Mouse (Mus musculus) hindbrain, embryonic 12.5 days (tissue): ENCODE measurements around the gene Gm28510. TPM values are rescaled to one million over a fixed set of nuclear protein-coding genes. Genes with fewer than 3 reads are reported as not detected.
"Not testable (repeated sequence)": the region's sequence is repeated elsewhere in the genome, so short reads cannot be mapped to it uniquely, and the experiment has no call there.

Source experiments
- ATAC-seq: fragments of 200-750 bp; cut with Nextera tagmentation; 2 replicates; pipeline ENCODE4 v1.8.0; 2017; ENCODE audit warnings: moderate TSS enrichment; ENCODE audit not compliant: low FRiP score
- H3K27ac ChIP-seq: fragments of 300-500 bp; sonication (generic); 2 replicates; pipeline ENCODE4 v1.5.1; 2016; ENCODE audit warnings: mild to moderate bottlenecking
- H3K27me3 ChIP-seq: fragments of 300-500 bp; sonication (generic); 2 replicates; pipeline ENCODE4 v1.6.1; 2016; ENCODE audit warnings: mild to moderate bottlenecking
- H3K36me3 ChIP-seq: fragments of 300-500 bp; sonication (generic); 2 replicates; pipeline ENCODE4 v1.6.1; 2016; ENCODE audit warnings: mild to moderate bottlenecking
- H3K4me1 ChIP-seq: fragments of 300-500 bp; sonication (generic); 2 replicates; pipeline ENCODE4 v1.6.1; 2016
- H3K4me2 ChIP-seq: fragments of 300-500 bp; sonication (generic); replicated peaks from 2 replicates; pipeline ENCODE4 v1.6.1; 2016; ENCODE audit warnings: mild to moderate bottlenecking
- H3K4me3 ChIP-seq: fragments of 300-500 bp; sonication (generic); 2 replicates; pipeline ENCODE4 v1.5.1; 2016; ENCODE audit warnings: mild to moderate bottlenecking
- H3K9ac ChIP-seq: fragments of 300-500 bp; sonication (generic); 2 replicates; pipeline ENCODE4 v1.6.1; 2016; ENCODE audit warnings: mild to moderate bottlenecking, moderate library complexity
- H3K9me3 ChIP-seq: fragments of 300-500 bp; sonication (generic); replicated peaks from 2 replicates; pipeline ENCODE4 v1.6.1; 2016; ENCODE audit warnings: mild to moderate bottlenecking
- WGBS: fragments of 180-500 bp; shearing (Covaris S2); methylation state at CpG from one replicate; pipeline ENCODE4 v1.1.7; 2016; 5-methylcytosine and 5-hydroxymethylcytosine counted together
- polyA plus RNA-seq: library from polyadenylated mRNA; unstranded; fragments of >200 nt; fragmentation: Nextera tagmentation; extraction: Ambion mirVana; gene quantifications from 2 replicates; pipeline ENCODE4 v1.2.1, GENCODE M21; 2016

Gm28510 gene
- not detected in 2 replicates for polyA plus RNA-seq

- H3K27ac ChIP-seq, H3K4me3 ChIP-seq, H3K27me3 ChIP-seq, H3K4me1 ChIP-seq, H3K36me3 ChIP-seq, H3K9me3 ChIP-seq, H3K9ac ChIP-seq, H3K4me2 ChIP-seq, ATAC-seq: not testable (repeated sequence)
- no CpG with 5 or more reads among the region's 6 CpGs for WGBS
Observed at GRCm38 (mm10) chrY:10412437-10412836, at the start of gene Gm28510. Gm28510 (plus strand) TSS chrY:10412737.

Other genes with a start within 250 kb of the Gm28510 start
- gene Gm20834, start 88.1 kb upstream of the Gm28510 start, polyA plus RNA-seq, result not detected in 2 replicates
- not detected in 2 replicates for gene Gm20737, start 123.3 kb downstream of the Gm28510 start, polyA plus RNA-seq
- not detected in 2 replicates for gene Gm21775, start 140.7 kb downstream of the Gm28510 start, polyA plus RNA-seq
- gene Gm21900, start 203.6 kb downstream of the Gm28510 start, polyA plus RNA-seq, result not detected in 2 replicates